Mouse (Mus musculus) retina, postnatal 7 days (tissue): ENCODE results near the gene Polr2c.
"Not testable (repeated sequence)": the region's sequence is repeated elsewhere in the genome, so short reads cannot be mapped to it uniquely, and the experiment has no call there.

ENCODE experiments used
- DNase-seq: peaks from one replicate; pipeline ENCODE4 v3.0.0-alpha.2; 2012; ENCODE audit warnings: low read depth, low spot score

Polr2c gene

DNA sequence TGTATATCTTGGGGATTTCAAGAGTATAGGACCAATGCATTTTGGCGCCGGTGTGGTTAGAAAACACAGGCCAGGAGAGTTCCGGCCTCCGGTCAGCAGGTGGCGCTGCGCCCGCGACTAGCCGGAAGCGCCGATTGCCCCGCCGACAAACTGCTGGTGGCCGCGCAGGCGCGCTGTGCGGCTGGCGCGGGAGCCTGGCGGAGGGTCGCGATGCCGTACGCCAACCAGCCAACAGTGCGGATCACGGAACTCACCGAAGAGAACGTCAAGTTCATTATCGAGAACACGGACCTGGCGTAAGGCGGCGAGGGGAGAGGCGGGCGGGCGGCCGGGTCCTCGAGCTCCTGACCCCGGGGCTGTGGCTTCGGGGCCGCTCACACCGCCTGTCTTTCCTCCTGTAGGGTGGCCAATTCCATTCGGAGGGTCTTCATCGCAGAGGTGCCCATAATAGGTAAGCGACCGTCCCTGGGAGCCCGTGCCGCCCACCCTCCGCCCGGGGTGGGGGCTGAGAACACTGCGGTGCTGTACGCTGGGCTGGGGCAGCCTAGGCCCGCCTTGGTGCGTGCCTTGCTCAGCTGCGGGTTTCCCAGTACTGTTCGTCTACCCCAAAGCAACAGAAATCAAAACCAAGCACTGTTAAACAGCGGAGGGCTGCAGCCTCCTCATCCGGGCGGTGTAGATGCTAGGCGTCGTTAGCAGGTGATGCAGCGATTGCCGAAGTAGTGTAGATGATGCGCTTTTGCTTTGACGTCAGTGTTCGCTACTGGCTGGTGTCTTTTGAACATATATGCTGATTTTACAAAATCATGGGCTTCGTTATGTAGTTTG lies at the start of gene Polr2c:
Gene Polr2c (plus strand): TSS at position 105 of the 828 bp plus-strand sequence.
- peak; percentile 76 for DNase-seq

DNA sequence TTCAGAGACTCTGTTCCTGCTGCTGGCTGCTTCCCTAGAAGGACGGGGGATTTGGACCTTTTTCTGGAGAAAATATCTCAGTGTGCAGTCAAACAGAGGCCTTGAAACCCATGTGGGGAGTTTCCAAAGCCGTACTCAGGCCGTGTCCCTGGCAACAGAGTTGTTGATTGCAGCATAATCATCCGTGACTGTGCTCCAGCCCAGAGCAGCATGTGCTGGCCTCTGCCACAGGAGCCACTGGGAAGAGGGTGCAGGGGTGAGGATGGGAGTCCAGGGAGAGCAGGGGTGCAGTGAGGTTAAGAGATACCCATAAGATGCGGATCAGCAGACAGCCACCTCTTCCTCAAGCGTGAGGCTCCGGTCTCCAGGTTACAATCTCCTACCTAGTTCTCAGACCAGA lies 49.7 kb upstream of the Polr2c start:
- no peak for DNase-seq

DNA sequence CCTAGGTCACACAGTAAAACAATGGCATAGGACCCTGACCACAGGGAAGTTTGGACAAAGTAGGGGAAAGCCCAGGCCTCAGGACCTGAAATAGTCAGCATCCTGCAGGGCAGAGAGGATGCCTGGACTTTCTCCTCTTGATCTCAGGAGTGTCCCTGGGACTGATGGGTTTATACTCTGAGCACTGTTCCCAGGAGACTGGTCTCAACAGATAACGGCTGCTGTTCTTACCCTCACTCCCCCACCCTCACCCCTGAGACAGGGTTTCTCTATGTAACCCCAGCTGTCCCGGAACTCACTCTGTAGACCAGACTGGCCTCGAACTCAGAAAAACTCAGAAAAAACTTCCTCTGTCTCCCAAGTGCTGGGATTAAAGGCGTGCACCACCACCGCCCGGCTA lies 48.9 kb upstream of the Polr2c start:
- DNase-seq: no peak

DNA sequence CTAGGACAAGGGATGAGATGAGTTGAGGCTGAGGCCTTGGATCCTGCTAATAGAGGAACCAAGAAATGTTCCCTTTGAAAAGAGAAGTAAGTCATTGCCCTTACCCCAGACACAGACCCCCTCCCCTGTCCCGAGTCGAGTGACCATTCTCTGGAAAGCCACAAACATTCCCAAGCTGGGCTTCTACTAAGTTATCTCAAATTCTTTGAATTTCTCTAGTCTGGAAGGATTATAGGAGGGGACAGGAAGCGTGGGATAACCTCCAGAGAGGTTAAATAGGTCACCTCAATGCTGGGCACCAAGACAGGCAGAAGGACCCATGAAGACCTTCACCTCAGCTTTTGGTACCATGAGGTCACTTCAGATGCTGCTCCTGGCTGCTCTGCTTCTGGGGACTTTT lies 47.1 kb upstream of the Polr2c start, which contains the start of gene Ccl17:
Gene Ccl17 (plus strand): TSS at position 301 of the 400 bp plus-strand sequence.
- DNase-seq: no peak

GRCm38 (mm10) chr8:94810855-94811254 lies 46.4 kb upstream of the Polr2c start:
- DNase-seq: no peak

DNA sequence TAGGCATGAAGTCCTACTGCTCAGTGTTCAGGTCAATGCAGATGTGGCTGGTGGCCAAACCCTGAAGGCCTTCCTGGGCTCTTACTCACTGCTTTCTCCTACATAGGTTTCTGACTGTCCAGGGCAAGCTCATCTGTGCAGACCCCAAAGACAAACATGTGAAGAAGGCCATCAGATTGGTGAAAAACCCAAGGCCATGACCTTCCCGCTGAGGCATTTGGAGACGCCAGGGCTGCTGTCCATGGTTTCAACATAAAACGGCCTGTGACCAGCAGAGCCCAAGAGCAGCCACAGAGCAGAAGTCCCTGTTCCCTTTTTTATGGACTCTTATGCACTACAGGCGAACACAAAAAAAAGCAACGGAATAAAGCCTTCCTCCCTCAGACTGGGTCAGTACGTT lies 45.6 kb upstream of the Polr2c start:
- no peak for DNase-seq

GRCm38 (mm10) chr8:94812645-94813098 lies 44.6 kb upstream of the Polr2c start:
- DNase-seq: peak; percentile 76

GRCm38 (mm10) chr8:94814556-94814955 lies 42.7 kb upstream of the Polr2c start:
- no peak for DNase-seq

- DNase-seq: no peak
Observed at GRCm38 (mm10) chr8:94817933-94818332, 39.3 kb upstream of the Polr2c start.

DNA sequence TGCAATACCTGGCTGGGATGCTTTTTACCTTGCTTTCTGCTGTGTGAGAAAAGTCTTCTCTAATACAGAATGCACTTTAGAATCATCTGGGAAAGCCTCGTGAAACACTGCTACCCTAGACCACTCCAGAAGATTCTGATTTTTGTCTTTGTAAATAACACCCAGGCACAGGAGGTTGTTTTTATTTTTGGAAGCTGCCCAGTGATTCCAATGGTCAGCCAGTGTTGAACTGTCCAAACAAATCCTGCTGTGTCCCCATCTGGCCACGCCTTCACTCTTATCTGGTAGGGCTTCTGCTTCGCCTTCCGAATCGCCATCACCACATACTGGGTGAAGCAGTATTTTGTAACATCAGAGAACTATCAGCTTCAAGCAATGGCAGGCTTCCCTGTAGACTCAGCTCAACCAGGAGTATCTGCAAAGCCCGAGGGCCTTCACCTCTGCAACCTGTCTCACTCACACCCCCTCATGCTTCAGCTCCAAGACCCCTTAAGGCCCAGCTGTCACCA lies 37.5 kb upstream of the Polr2c start:
- no peak for DNase-seq

DNA sequence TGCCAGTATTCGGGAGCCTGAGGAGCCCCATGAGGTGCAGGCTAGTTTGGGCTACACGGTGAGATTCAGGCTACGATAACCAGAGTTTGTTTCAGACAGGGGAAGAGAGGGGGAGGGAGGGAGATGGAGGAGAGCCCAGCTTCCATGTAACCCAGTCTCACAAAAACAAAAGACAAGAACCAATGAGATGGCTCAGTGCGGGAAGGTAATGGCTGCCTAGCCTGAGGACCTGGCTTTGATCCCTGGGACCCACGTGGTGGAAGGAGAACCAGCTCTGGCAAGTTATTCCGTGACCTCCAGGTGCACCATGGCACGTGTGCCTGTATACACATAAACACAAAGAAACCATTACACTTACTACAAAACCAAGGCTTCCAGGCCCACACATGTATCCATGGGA lies 36.7 kb upstream of the Polr2c start:
- DNase-seq: no peak

DNA sequence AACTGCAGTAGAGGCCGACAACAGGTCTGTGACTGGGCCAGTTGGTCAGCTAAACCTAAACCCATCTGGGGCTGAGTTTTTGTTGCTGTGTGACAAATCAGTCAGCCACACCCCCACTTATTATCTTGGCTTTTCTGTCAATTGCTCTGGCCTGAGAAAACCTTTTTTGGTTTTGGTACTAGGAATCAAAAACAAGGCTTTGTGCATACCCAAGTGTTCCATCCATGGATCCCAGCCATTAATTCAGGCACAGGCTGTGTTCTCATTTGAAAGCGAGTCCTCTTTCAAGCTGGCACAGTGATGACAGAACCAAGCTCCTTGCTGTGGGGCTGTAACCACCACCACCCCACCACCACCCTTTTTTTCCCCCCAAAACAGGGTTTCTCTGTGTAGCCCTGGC lies 35.9 kb upstream of the Polr2c start:
- no peak for DNase-seq

DNA sequence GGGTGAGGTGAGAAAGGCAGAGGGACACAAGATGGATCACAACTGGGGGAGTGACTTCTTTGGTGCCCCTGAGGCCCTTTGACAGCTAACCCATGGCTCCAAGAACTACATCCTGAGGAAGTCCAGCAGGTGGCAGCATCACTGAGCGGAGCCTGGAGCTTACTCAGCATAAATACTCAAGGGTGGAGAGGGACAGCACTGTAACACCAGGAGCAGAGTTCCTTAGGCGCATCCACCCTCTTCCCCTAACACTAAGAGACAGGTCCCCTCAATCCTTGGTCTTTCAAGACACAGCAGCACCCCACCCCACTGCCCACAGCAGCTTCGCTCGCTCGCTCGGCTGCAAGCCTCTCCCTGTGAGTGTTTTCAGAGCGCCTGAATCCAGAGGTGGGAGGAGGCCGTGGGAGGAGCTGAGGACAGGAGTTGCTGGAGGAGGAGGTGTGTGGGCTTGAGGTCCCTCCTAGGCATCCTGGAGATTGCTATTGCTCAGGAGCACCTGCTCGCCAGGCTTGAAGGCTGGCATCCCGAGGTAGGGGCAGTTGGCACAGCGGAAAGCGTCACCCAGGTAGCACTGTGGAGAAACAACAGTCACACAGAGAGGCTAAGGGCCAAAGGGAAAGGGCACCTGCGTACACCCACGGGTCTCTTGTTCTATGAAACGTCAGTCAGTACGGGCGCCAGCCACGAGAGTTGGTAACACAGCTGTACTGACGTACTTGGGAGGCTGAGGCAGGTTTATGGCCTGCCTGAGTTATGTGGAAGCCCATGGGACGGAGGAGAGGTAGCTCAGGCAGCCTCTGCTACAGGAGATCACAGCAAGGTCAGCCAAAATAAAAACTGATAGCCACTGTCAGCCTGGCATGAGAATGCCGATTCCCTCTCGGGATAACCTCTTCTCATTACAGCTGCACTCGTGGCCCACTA lies 34.4 kb upstream of the Polr2c start:
- peak; percentile 20 for DNase-seq

- DNase-seq: no peak
Observed at GRCm38 (mm10) chr8:94825170-94825569, 32.1 kb upstream of the Polr2c start.

GRCm38 (mm10) chr8:94826210-94826609 lies 31.0 kb upstream of the Polr2c start:
- no peak for DNase-seq

DNA sequence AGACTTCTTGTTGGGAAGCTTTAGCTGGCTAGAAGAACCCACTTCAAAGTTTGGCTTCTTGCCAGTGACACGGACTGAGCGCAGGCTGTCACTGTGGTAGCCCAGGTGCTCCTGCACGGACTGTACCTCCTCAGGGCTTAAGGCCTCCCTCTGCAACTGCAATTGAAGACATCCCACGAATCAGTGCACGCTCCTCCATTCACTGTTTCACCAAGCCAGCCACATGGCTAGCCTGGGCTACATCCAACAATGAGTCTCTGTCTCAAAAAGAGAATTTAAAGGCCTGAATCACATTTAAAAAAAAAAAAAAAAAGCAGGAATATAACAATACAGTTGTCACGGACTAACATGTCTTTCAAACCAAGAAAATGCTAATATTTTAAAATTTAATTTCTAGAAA lies 29.0 kb upstream of the Polr2c start:
- DNase-seq: no peak

DNA sequence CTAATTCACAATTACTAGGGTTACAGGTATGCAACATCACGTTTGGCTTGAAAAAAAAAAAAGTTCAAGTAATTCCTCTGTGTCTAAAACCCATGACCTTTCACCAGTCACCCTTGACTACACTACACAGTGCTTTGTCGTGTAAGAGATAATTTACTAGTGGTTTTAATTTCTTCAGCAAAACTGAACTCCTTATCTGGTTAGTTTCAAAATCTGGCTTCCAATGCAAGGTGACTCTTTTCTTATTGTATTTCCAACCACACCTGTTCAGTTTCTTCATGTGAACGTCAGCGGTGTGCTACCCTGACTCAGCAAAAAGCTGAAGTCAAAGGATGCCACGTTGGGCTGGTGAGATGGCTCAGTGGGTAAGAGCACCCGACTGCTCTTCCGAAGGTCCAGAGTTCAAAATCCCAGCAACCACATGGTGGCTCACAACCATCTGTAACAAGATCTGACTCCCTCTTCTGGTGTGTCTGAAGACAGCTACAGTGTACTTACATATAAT lies 23.3 kb upstream of the Polr2c start:
- DNase-seq: not testable (repeated sequence)

DNA sequence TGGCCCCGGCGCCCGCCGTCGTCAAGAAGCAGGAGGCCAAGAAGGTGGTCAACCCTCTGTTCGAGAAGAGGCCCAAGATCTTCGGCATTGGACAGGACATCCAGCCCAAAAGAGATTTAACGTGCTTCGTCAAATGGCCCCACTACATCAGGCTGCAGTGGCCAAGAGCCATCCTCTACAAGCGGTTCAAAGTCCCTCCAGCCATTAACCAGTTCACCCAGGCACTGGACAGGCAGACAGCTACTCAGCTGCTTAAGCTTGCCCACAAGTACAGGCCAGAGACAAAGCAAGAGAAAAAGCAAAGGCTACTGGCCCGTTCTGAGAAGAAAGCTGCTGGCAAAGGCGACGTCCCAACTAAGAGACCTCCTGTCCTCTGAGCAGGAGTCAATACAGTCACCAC lies 21.5 kb upstream of the Polr2c start:
- not testable (repeated sequence) for DNase-seq

DNA sequence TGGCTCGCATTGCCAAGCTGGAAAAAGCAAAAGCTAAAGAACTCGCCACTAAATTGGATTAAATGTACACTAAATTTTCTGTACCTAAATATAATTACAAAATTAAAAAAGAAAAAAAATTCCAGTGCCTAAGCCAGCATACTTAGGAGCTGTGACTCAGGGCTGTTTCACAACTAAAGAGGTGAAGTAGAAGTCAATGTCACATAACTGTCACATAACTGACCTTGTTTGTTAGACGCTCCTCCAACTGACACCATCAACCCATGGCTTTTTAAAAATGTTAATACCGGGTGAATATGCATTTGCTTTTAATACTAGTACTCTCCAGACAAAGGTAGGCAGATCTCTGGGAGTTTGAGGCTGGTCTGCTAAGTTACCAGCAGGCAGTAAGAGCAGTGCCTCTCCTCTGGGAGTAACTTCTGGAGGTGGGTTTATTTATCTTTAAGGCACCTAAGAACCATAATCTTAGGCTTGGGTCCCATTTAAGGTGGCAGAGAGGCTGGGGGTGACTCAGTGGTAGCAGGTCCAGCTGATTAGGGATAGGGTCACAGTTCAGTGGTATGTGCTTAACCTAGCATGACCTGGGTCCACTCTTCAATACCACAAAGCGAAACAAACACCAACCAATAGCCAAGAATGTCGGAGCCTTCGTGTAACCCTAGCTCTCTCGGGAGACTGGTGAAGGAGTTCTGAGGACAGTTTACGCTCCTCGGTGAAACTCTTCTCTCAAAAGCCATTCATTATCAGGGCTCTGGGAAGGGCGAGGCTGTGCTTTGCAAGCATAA lies 20.6 kb upstream of the Polr2c start:
- DNase-seq: no peak

GRCm38 (mm10) chr8:94837662-94838574 lies 19.3 kb upstream of the Polr2c start, which contains the start of the genes Coq9 and Ciapin1:
TSS of gene Coq9 (plus strand) at chr8:94838321.
TSS of gene Ciapin1 (minus strand) at chr8:94838358.
- DNase-seq: peak; percentile 89
